Mouse (Mus musculus): ENCODE measurements around the gene Nploc4.

Nploc4 gene

GRCm38 (mm10) chr11:120369656-120370055 is 67.9 kb downstream of the Nploc4 start:
- H3K36me3 ChIP-seq (ENCODE audit: insufficient read depth, low read length), result peaks cover 61% of the 10 kb centered on the region
- H3K4me3 ChIP-seq (replicated peaks; ENCODE audit: low read length), result no peak overlapping the region
- no peaks in the 10 kb centered on the region for H3K27me3 ChIP-seq (ENCODE audit: insufficient read depth, low read length)
- peak; percentile 80 for TF ChIP-seq CTCF (conservative IDR thresholded peaks at IDR 0.05; ENCODE audit: low read length)
- TF ChIP-seq NANOG (IDR thresholded peaks at IDR 0.05; ENCODE audit: borderline replicate concordance, low read length), result no peak
- TF ChIP-seq POU5F1 (IDR thresholded peaks at IDR 0.05; ENCODE audit: borderline replicate concordance, low read length), result no peak
- peaks cover 82% of the 10 kb centered on the region for H3K4me1 ChIP-seq (replicated peaks; ENCODE audit: low read depth, low read length)
- H3K9me3 ChIP-seq (ENCODE audit: low read length), result no peaks in the 10 kb centered on the region

GRCm38 (mm10) chr11:120366443-120367027 is 71.0 kb downstream of the Nploc4 start:
- no peak for TF ChIP-seq CTCF (conservative IDR thresholded peaks at IDR 0.05; ENCODE audit: low read length)
- TF ChIP-seq NANOG (IDR thresholded peaks at IDR 0.05; ENCODE audit: borderline replicate concordance, low read length), result no peak
- TF ChIP-seq POU5F1 (IDR thresholded peaks at IDR 0.05; ENCODE audit: borderline replicate concordance, low read length), result no peak
- H3K36me3 ChIP-seq (ENCODE audit: insufficient read depth, low read length), result peaks cover 30% of the 10 kb centered on the region

GRCm38 (mm10) chr11:120362891-120363290 is 74.6 kb downstream of the Nploc4 start:
- Histone ChIP-seq H3K36me3 (ENCODE audit: insufficient read depth, low read length) (no peaks in the 10 kb centered on the region), H3K9me3 (ENCODE audit: low read length) (peaks cover 14% of the 10 kb centered on the region), H3K4me1 (replicated peaks; ENCODE audit: low read depth, low read length) (peaks cover 46% of the 10 kb centered on the region), H3K4me3 (replicated peaks; ENCODE audit: low read length) (no peak overlapping the region), H3K27me3 (ENCODE audit: insufficient read depth, low read length) (peaks cover 4% of the 10 kb centered on the region; the same call in 1 of the 2 replicates)
- TF ChIP-seq NANOG (IDR thresholded peaks at IDR 0.05; ENCODE audit: borderline replicate concordance, low read length), result no peak
- no peak for TF ChIP-seq CTCF (conservative IDR thresholded peaks at IDR 0.05; ENCODE audit: low read length)
- TF ChIP-seq POU5F1 (IDR thresholded peaks at IDR 0.05; ENCODE audit: borderline replicate concordance, low read length), result no peak

More at GRCm38 (mm10) chr11:120366443-120367027, 71.0 kb downstream of the Nploc4 start:
- Histone ChIP-seq H3K9me3 (ENCODE audit: low read length) (peaks cover 9% of the 10 kb centered on the region), H3K4me1 (replicated peaks; ENCODE audit: low read depth, low read length) (peaks cover 64% of the 10 kb centered on the region), H3K4me3 (replicated peaks; ENCODE audit: low read length) (no peak overlapping the region), H3K27me3 (ENCODE audit: insufficient read depth, low read length) (peaks cover 4% of the 10 kb centered on the region; the same call in 1 of the 2 replicates)

- Histone ChIP-seq H3K4me1 (replicated peaks; ENCODE audit: low read depth, low read length) (peaks cover 35% of the 10 kb centered on the region), H3K36me3 (ENCODE audit: insufficient read depth, low read length) (no peaks in the 10 kb centered on the region), H3K9me3 (ENCODE audit: low read length) (peaks cover 14% of the 10 kb centered on the region), H3K4me3 (replicated peaks; ENCODE audit: low read length) (no peak within 1 kb of the TSS; the same call in 1 of the 2 replicates), H3K27me3 (ENCODE audit: insufficient read depth, low read length) (peaks cover 4% of the 10 kb centered on the region; the same call in 1 of the 2 replicates)
- TF ChIP-seq POU5F1 (IDR thresholded peaks at IDR 0.05; ENCODE audit: borderline replicate concordance, low read length), result no peak
- no peak for TF ChIP-seq NANOG (IDR thresholded peaks at IDR 0.05; ENCODE audit: borderline replicate concordance, low read length)
- TF ChIP-seq CTCF (conservative IDR thresholded peaks at IDR 0.05; ENCODE audit: low read length), result no peak
Measured at GRCm38 (mm10) chr11:120361295-120361694, 76.2 kb downstream of the Nploc4 start, which contains the start of gene Fscn2. Gene Fscn2, plus strand, starts transcription at chr11:120361534.

- Histone ChIP-seq H3K4me1 (replicated peaks; ENCODE audit: low read depth, low read length) (peaks cover 30% of the 10 kb centered on the region), H3K27me3 (ENCODE audit: insufficient read depth, low read length) (peaks cover 4% of the 10 kb centered on the region; the same call in 1 of the 2 replicates), H3K36me3 (ENCODE audit: insufficient read depth, low read length) (no peaks in the 10 kb centered on the region), H3K9me3 (ENCODE audit: low read length) (peaks cover 14% of the 10 kb centered on the region), H3K4me3 (replicated peaks; ENCODE audit: low read length) (no peak overlapping the region)
- no peak for TF ChIP-seq POU5F1 (IDR thresholded peaks at IDR 0.05; ENCODE audit: borderline replicate concordance, low read length)
- no peak for TF ChIP-seq CTCF (conservative IDR thresholded peaks at IDR 0.05; ENCODE audit: low read length)
Measured at GRCm38 (mm10) chr11:120360755-120361154, 76.8 kb downstream of the Nploc4 start.

- H3K27me3 ChIP-seq (ENCODE audit: insufficient read depth, low read length), result peaks cover 4% of the 10 kb centered on the region; the same call in 1 of the 2 replicates
- TF ChIP-seq NANOG (IDR thresholded peaks at IDR 0.05; ENCODE audit: borderline replicate concordance, low read length), result no peak
- no peak for TF ChIP-seq POU5F1 (IDR thresholded peaks at IDR 0.05; ENCODE audit: borderline replicate concordance, low read length)
- no peak for TF ChIP-seq CTCF (conservative IDR thresholded peaks at IDR 0.05; ENCODE audit: low read length)
- peaks cover 23% of the 10 kb centered on the region for H3K4me1 ChIP-seq (replicated peaks; ENCODE audit: low read depth, low read length)
- no peaks in the 10 kb centered on the region for H3K36me3 ChIP-seq (ENCODE audit: insufficient read depth, low read length)
- H3K4me3 ChIP-seq (replicated peaks; ENCODE audit: low read length), result no peak overlapping the region
- peaks cover 14% of the 10 kb centered on the region for H3K9me3 ChIP-seq (ENCODE audit: low read length)
Measured at GRCm38 (mm10) chr11:120360062-120360461, 77.4 kb downstream of the Nploc4 start.

- Histone ChIP-seq H3K36me3 (ENCODE audit: insufficient read depth, low read length) (no peaks in the 10 kb centered on the region), H3K9me3 (ENCODE audit: low read length) (peaks cover 14% of the 10 kb centered on the region), H3K4me3 (replicated peaks; ENCODE audit: low read length) (no peak overlapping the region), H3K27me3 (ENCODE audit: insufficient read depth, low read length) (peaks cover 4% of the 10 kb centered on the region; the same call in 1 of the 2 replicates), H3K4me1 (replicated peaks; ENCODE audit: low read depth, low read length) (peaks cover 18% of the 10 kb centered on the region)
- no peak for TF ChIP-seq NANOG (IDR thresholded peaks at IDR 0.05; ENCODE audit: borderline replicate concordance, low read length)
- no peak for TF ChIP-seq CTCF (conservative IDR thresholded peaks at IDR 0.05; ENCODE audit: low read length)
- TF ChIP-seq POU5F1 (IDR thresholded peaks at IDR 0.05; ENCODE audit: borderline replicate concordance, low read length), result no peak
Measured at GRCm38 (mm10) chr11:120359391-120359790, 78.1 kb downstream of the Nploc4 start.

GRCm38 (mm10) chr11:120357791-120358401 is 79.6 kb downstream of the Nploc4 start:
- Histone ChIP-seq H3K36me3 (ENCODE audit: insufficient read depth, low read length) (no peaks in the 10 kb centered on the region), H3K4me1 (replicated peaks; ENCODE audit: low read depth, low read length) (peaks cover 32% of the 10 kb centered on the region), H3K27me3 (ENCODE audit: insufficient read depth, low read length) (no peaks in the 10 kb centered on the region), H3K9me3 (ENCODE audit: low read length) (peaks cover 14% of the 10 kb centered on the region), H3K4me3 (replicated peaks; ENCODE audit: low read length) (peak overlapping the region; percentile 35; the same call in 1 of the 2 replicates)
- TF ChIP-seq CTCF (conservative IDR thresholded peaks at IDR 0.05; ENCODE audit: low read length), result no peak
- no peak for TF ChIP-seq NANOG (IDR thresholded peaks at IDR 0.05; ENCODE audit: borderline replicate concordance, low read length)
- TF ChIP-seq POU5F1 (IDR thresholded peaks at IDR 0.05; ENCODE audit: borderline replicate concordance, low read length), result no peak

Data from E14TG2a.4 (cell line).